Mouse (Mus musculus) monocyte, adult 2 months (primary cell): ENCODE measurements around the gene Mrpl37.

Experiments
- DNase-seq, 2 experiments: peaks; one replicate each; pipeline ENCODE4 v3.0.0; 2022; ENCODE audit warnings: low spot score in 2 of 2, low read depth in 1 of 2

The Mrpl37 gene

GRCm38 (mm10) chr4:107020287-107021000, 46.2 kb downstream of the Mrpl37 start:
- DNase-seq = no peak

- no peak for DNase-seq
These were observed 47.6 kb downstream of the Mrpl37 start for GRCm38 (mm10) chr4:107019027-107019426.

GRCm38 (mm10) chr4:107018521-107018920, 48.1 kb downstream of the Mrpl37 start:
- no peak for DNase-seq

- DNase-seq = no peak
These were observed 49.4 kb downstream of the Mrpl37 start for GRCm38 (mm10) chr4:107017257-107017656.

GRCm38 (mm10) chr4:107015971-107016511, 50.6 kb downstream of the Mrpl37 start:
- no peak for DNase-seq

GRCm38 (mm10) chr4:107013817-107014260, 52.8 kb downstream of the Mrpl37 start:
- DNase-seq = no peak

- no peak for DNase-seq
These were observed 53.4 kb downstream of the Mrpl37 start for GRCm38 (mm10) chr4:107013119-107013816.

- DNase-seq = no peak
These were observed 54.1 kb downstream of the Mrpl37 start for GRCm38 (mm10) chr4:107012574-107012973.

- no peak for DNase-seq
These were observed 54.6 kb downstream of the Mrpl37 start for GRCm38 (mm10) chr4:107012005-107012478.

- DNase-seq = no peak
These were observed 55.2 kb downstream of the Mrpl37 start for GRCm38 (mm10) chr4:107011325-107012004.

- DNase-seq = no peak
These were observed 57.1 kb downstream of the Mrpl37 start for GRCm38 (mm10) chr4:107009548-107009947.

- no peak for DNase-seq
These were observed 58.5 kb downstream of the Mrpl37 start for GRCm38 (mm10) chr4:107008161-107008560.

- no peak for DNase-seq
These were observed 59.3 kb downstream of the Mrpl37 start for GRCm38 (mm10) chr4:107007359-107007758.

GRCm38 (mm10) chr4:107006807-107007206, 59.9 kb downstream of the Mrpl37 start:
- no peak for DNase-seq

GRCm38 (mm10) chr4:107006229-107006628, 60.4 kb downstream of the Mrpl37 start:
- DNase-seq = no peak
